Mouse (Mus musculus) cortical plate, adult 2 months (tissue): ENCODE data around the gene Mxi1. TPM values are rescaled to one million over a fixed set of nuclear protein-coding genes. Genes with fewer than 3 reads are reported as not detected.

ENCODE experiments used
- H3K27ac ChIP-seq: fragments of 200-500 bp; 2 replicates; pipeline ENCODE4 v1.5.1; 2012; ENCODE audit warnings: low read length, control low read depth, inconsistent platforms; ENCODE audit not compliant: insufficient read depth
- H3K4me1 ChIP-seq: fragments of 200-500 bp; 2 replicates; pipeline ENCODE4 v1.6.1; 2011; ENCODE audit warnings: low read length; ENCODE audit not compliant: control insufficient read depth, insufficient read depth
- H3K4me3 ChIP-seq: fragments of 200-500 bp; 2 replicates; pipeline ENCODE4 v1.5.1; 2011; ENCODE audit warnings: mild to moderate bottlenecking, low read length, control low read depth; ENCODE audit not compliant: insufficient read depth
- CTCF ChIP-seq: fragments of 200-500 bp; IDR thresholded peaks from 2 replicates; pipeline ENCODE4 v1.5.1; 2011; ENCODE audit warnings: mild to moderate bottlenecking, control low read depth, low read length; ENCODE audit not compliant: insufficient read depth; ENCODE audit errors: extremely low read depth
- POLR2A ChIP-seq: fragments of 200-500 bp; IDR thresholded peaks from 2 replicates; pipeline ENCODE4 v1.6.1; 2011; ENCODE audit warnings: mild to moderate bottlenecking, low read length, control low read depth; ENCODE audit not compliant: insufficient read depth; ENCODE audit errors: extremely low read depth
- polyA plus RNA-seq: library from polyadenylated mRNA; depleted of rRNA; stranded (reverse); fragments of >200 nt; gene quantifications from 2 replicates; pipeline ENCODE4 v1.2.3, GENCODE M21; 2012

The Mxi1 gene
- polyA plus RNA-seq, 1 experiment = 81.0 TPM

- no peak overlapping the region for H3K4me3 ChIP-seq
- no peak overlapping the region for H3K27ac ChIP-seq
- TF ChIP-seq POLR2A (no peak), CTCF (no peak)
- H3K4me1 ChIP-seq = no peaks in the 10 kb centered on the region
Measured at GRCm38 (mm10) chr19:53276902-53277707, 33.2 kb upstream of the Mxi1 start.

DNA sequence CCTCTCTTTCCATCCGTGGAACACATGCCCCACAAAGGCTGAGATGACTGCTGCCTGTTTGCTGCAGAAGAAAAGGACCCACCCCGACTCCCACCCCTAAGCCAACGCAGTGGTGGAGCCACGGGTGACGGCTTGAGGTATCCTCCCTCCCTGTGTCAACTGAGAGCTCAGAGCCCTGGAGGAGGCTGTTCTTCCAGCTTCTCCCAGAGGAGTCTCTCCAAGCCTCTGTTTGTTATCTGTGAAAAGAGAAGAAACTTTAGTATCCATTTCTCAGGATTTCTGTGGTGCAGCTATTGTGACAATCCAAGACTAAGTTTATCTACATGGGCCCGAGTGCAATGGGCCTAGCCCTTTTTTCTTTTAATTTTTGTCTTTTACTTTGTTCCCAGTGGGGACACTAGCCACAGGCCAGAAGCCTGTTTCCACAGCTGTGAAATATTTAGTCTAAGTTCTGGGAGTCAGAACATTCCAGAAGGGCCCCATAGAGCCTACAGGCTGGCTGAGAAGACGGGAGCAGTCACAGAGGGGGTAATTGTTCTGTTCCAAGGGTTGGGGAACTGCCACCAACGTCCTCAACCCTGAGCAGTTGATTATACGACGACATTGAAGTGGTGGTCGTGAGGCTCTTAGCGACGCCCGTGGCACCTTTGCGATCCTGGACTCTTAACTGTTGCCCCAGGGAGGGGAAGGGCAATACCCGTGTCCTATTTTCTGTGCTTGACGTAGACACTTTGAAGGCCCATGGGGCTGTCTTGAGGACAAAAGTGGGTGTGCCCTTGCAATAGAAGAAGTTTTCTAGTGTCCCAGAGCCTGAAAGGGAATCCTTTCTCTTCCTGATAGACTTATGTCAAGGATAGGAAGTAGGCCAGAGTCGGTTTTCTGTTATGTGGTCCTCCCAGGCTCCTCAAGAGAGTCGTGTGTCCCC lies 31.6 kb upstream of the Mxi1 start:
- Histone ChIP-seq H3K4me1 (no peaks in the 10 kb centered on the region), H3K27ac (no peak overlapping the region), H3K4me3 (no peak overlapping the region)
- TF ChIP-seq CTCF (no peak), POLR2A (no peak)

DNA sequence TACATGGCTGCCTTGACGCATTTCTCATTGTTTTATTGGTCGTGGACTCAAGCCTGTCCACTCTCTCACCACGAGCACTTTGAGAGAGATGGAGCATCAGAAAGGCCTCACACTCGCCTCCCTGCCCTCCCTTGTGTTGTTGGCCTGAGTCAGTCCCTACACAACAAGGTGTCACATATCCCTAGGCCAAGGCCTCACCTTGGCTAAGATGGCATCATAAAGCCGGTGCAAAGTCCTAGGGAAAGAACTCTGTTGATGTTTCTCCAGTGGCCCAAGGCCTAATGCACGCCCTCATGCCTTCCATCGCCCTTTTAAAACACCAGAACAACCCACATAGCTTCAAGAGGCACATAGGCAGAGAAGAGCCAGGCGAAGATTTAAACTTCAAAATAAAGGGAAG lies 30.1 kb upstream of the Mxi1 start:
- Histone ChIP-seq H3K4me1 (no peaks in the 10 kb centered on the region), H3K27ac (no peak overlapping the region), H3K4me3 (no peak overlapping the region)
- no peak for TF ChIP-seq CTCF
- no peak for TF ChIP-seq POLR2A

DNA sequence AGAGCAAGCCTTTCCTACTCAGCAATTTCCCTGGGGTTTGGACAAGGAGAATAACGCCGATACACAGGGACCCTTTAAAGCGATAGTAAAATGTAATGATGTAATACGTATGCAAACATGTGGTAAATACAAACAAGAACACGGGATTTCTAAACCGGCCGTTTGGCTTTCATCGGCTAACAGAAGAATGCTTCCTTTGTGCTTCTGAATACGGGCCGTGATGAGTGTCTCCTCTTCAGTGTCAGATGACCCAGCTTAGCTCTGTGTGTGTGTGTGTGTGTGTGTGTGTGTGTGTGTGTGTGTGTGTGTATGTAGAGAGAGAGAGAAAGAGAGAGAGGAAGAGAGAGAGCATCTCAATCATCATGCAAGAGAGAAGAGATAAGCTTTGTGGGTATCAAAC lies 27.7 kb upstream of the Mxi1 start:
- TF ChIP-seq POLR2A (no peak), CTCF (no peak)
- H3K4me1 ChIP-seq = no peaks in the 10 kb centered on the region
- H3K4me3 ChIP-seq = no peak overlapping the region
- no peak overlapping the region for H3K27ac ChIP-seq

DNA sequence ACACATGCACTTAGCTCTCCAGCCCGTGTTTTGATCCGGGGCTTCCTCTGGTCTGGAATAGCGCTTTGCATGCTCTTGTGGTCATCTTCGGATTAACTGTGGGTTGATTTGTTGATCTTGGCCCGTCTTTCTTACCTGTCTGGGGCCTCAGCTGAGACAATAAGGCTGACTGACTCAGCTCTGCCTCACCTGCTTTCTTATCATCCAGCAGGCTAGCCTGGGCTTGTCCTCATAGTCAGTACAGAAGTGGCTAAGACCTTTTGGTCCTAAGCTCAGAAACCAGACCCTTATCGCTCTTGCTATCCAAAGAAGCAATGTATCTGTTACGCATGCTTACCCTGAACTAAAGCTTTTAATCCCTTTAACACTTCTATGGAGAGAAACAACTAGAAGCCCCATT lies 26.6 kb upstream of the Mxi1 start:
- no peak overlapping the region for H3K4me3 ChIP-seq
- TF ChIP-seq POLR2A (no peak), CTCF (no peak)
- H3K4me1 ChIP-seq = no peaks in the 10 kb centered on the region
- H3K27ac ChIP-seq = no peak overlapping the region

DNA sequence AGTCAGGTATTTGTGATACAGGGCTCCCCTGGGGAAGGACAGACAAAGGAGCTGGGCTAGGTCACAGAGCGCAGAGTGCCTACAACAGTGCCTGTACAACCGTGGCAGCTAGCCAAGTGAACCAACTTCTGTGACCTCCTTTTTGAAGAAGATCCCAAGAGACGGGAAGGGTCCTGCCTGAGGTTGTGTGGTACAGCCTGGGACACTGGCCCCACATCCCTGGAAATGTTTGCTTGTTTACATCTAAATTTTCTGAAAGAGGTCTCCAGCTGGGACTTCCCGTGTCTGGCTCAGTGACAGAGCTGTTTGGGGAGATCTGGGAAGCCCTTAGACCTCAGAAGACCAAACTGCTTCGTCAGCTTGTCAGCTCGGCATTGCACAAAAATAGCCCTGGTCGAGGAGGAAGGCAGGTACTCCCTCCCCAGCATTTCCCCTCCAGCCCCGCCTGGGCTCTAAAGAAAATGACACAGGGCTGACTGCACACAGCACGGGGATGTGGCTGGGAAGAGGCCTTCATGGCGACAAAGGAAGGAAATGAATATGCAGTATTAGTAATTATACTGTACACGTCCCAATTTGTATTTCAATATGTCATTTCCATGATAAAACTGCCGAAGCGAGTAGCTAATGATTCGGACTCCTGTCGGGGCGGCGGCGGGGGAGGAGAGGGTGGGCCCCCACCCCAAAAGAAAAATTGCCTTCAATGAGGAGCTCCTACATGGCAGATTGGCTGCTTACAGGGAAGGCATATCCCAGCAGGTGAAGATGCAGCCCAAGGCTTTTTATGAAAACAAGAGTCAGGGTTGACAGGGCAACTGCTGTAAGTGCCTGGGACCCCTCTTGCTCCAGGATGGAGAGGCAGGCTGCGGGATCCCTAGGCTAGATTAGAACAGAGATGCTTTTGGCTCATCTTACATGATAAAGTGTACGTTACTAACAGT lies 25.8 kb upstream of the Mxi1 start:
- Histone ChIP-seq H3K4me3 (no peak overlapping the region), H3K4me1 (no peaks in the 10 kb centered on the region), H3K27ac (no peak overlapping the region)
- TF ChIP-seq CTCF = no peak
- TF ChIP-seq POLR2A = no peak

DNA sequence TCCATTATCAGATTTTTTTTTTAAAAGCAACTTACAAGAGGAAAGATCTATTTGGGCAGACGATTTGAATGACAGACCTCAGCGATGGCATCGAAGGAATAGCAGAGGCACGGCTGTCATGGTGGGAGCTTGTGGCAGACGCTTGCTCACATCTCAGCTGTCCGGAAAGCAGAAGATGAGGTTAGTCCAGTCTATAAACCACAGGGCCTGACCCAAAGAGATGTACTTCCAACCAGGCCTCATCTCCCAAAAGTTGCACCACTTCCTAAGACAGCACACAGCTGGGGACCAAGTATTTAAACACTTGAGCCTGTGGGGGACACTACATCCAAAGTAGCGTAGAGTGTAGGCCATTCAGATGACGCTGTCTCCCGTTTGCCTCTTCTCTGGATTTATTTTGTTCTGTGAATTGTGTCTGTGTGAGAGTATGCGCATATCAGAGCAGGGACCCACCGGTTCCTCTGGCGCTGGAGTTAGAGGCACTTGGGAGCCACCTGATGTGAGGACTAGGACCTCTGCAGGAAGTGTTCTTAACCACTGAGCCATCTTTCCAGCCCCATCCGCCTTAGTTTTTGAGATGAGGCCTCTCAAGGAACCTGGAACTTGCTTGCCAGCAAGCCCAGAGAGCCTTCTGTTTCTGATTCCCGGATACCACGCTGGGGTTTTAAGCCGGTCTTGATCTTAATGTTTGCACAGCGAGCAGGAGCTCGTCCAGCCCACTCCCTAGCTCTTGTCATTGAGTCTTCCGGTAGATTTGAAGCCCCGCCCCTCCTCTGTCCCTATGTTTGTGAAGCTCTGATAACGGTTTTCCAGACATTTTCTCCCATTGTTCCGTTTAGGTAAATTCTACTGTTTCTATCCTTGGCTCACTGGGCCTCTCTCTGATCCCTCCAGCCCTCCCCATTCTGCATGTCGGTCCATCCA lies 13.7 kb upstream of the Mxi1 start:
- Histone ChIP-seq H3K4me1 (no peaks in the 10 kb centered on the region), H3K4me3 (no peak overlapping the region), H3K27ac (no peak overlapping the region)
- TF ChIP-seq CTCF = no peak
- TF ChIP-seq POLR2A = no peak

DNA sequence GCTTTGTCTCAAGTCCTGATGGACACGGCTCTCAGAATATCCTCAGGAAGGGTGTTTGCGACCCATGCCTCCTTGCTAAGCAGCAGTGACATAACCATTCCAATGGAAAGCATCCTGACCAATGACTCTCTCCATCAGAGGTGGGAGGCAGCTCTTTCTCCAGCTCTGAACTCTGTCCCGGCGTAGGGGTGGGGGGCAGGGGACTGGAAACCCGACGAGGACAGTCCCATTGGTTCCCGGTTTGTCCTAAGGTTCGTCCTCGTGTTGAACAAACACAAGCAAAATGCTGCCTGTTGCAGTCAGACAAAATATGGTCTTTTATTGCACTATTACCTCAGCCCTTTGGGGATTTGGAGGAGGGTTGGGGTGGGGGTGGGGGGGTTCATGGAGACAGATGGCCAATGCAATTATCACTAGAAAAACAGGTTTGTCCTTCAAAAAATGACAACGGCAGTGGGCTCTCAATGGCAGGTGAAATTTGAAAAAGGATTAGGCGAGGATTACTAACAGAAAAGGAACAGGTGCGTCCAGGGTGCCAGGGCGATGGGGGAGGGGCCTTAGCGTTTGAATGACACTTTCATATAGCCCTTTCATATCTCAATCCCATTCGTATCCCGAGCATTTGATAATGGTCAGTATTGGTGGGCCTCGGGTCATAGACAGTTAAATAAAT lies 11.0 kb upstream of the Mxi1 start:
- no peak overlapping the region for H3K27ac ChIP-seq
- H3K4me1 ChIP-seq = no peaks in the 10 kb centered on the region
- no peak overlapping the region for H3K4me3 ChIP-seq
- TF ChIP-seq POLR2A (no peak), CTCF (no peak)
